Mouse (Mus musculus): Measurements from ENCODE around the gene Ptgis. TPM values are rescaled to one million over a fixed set of nuclear protein-coding genes. Genes with fewer than 3 reads are reported as not detected.

Ptgis gene
- polyA plus RNA-seq, 1 experiment from 2014 or later: 8.5 TPM

DNA sequence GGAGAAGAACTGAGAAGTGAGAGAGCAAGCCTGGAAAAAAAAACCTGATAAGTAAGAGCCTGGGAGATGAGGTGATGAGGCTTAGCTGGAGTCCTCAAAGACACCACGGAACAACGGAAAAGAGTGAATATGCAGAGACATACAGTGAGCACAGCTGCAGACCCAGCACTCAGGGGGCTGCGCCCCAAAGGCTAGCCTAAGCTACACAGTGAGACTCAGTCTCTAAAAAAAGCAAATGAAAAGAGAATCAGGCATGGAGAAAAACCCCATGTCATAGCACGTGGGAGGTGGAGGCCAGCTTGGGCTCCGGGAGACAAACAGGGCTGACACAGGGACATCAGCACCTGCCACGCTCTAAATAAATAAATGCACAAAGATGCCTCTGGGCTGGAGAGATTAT is 14.4 kb upstream of the Ptgis start:
- H3K27me3 ChIP-seq (replicated peaks): no peaks in the 10 kb centered on the region
- no peak for ATAC-seq (ENCODE audit: low FRiP score, low read depth)
- WGBS: 80% methylated on average over 6 of the region's 6 CpGs

DNA sequence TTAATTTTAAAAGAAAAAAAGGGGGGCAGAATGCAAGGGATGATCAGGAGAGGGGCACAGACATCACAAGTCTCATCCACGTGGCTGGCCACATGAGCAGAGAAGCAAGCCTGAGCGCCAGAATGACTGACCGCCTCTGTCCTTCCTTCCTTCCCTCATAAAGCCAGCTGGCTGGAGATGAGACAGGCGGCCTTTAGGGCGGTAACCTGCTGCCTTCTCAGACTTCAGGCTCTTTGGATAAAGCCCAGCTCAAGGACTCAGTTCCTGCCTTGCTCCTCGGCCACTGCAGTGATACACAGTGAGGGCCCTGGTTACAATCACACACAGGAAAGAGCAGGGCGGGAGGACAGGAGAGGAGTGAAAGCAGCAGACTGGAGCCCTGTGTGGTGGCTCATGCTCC is 13.8 kb upstream of the Ptgis start:
- 70% methylated on average over 7 of the region's 7 CpGs for WGBS
- no peak for ATAC-seq (ENCODE audit: low FRiP score, low read depth)

More for the DNA sequence above, 14.4 kb upstream of the Ptgis start:
- Histone ChIP-seq H3K9ac (no peak overlapping the region), H3K9me3 (no peaks in the 10 kb centered on the region), H3K4me3 (no peak overlapping the region), H3K4me2 (replicated peaks) (no peak overlapping the region), H3K27ac (no peak overlapping the region), H3K36me3 (no peaks in the 10 kb centered on the region), H3K4me1 (peaks cover 16% of the 10 kb centered on the region)

DNA sequence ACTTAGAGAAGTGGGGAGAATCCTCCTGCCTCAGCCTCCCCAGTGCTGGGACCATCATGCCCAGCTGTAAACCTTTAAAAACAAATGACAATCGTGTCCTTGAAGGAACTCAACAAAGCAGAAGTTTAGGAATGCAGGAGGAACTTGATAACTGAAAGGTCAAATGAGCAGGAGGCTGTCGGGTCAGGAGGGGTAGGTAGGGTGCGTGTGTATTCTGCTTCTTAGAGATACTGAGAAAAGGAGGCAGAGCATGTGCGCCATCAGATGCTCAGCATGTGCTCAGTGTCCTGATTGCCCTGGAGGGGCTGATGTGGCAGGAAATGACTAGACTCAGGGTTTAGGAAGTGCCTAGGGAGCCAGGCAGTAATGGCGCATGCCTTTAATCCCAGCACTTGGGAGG is 13.1 kb upstream of the Ptgis start:
- Histone ChIP-seq H3K4me2 (replicated peaks) (no peak overlapping the region), H3K27ac (no peak overlapping the region), H3K36me3 (no peaks in the 10 kb centered on the region), H3K4me1 (peaks cover 16% of the 10 kb centered on the region), H3K4me3 (no peak overlapping the region), H3K9ac (no peak overlapping the region), H3K9me3 (no peaks in the 10 kb centered on the region), H3K27me3 (replicated peaks) (no peaks in the 10 kb centered on the region)
- WGBS: 87% methylated on average over 5 of the region's 5 CpGs
- no peak for ATAC-seq (ENCODE audit: low FRiP score, low read depth)

More for the DNA sequence above, 13.8 kb upstream of the Ptgis start:
- H3K9ac ChIP-seq: no peak overlapping the region
- no peak overlapping the region for H3K27ac ChIP-seq
- no peak overlapping the region for H3K4me3 ChIP-seq
- H3K9me3 ChIP-seq: no peaks in the 10 kb centered on the region
- no peaks in the 10 kb centered on the region for H3K36me3 ChIP-seq
- H3K27me3 ChIP-seq (replicated peaks): no peaks in the 10 kb centered on the region
- H3K4me1 ChIP-seq: peaks cover 16% of the 10 kb centered on the region
- no peak overlapping the region for H3K4me2 ChIP-seq (replicated peaks)

DNA sequence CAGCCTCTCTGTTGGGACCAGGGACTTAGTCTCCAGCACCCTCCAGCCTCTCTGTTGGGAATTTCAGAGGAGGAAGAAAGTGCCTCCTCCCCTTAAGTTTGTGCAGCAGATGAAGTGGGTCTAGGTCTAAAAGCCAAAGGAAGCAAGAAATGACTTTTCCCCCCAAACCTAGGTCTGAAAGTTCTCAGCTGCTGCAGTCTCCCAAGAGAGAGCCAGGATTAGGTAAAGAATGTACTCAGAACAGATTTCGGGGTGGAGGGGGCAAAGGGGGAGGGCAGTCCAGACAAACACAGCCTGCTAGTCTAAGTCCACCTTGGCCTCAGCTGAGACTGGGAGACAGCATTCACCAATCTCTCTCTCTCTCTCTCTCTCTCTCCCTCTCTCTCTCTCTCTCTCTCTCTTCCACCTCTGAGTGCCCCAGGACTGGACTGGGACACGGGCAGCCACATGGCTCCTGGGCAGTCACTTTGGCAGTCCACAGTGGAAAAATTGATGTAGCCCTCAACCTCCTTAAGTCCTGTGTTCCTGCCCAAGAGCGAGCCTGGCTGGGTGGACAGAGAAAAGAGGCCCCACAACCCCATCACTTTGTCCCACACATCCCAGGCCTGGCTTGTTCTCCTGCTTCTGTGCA is 11.8 kb upstream of the Ptgis start:
- WGBS: 48% methylated on average over 3 of the region's 3 CpGs
- Histone ChIP-seq H3K4me2 (replicated peaks) (no peak overlapping the region), H3K4me3 (no peak overlapping the region), H3K9me3 (no peaks in the 10 kb centered on the region), H3K4me1 (peaks cover 16% of the 10 kb centered on the region), H3K27me3 (replicated peaks) (no peaks in the 10 kb centered on the region), H3K27ac (no peak overlapping the region), H3K9ac (no peak overlapping the region), H3K36me3 (no peaks in the 10 kb centered on the region)
- no peak for ATAC-seq (ENCODE audit: low FRiP score, low read depth)

DNA sequence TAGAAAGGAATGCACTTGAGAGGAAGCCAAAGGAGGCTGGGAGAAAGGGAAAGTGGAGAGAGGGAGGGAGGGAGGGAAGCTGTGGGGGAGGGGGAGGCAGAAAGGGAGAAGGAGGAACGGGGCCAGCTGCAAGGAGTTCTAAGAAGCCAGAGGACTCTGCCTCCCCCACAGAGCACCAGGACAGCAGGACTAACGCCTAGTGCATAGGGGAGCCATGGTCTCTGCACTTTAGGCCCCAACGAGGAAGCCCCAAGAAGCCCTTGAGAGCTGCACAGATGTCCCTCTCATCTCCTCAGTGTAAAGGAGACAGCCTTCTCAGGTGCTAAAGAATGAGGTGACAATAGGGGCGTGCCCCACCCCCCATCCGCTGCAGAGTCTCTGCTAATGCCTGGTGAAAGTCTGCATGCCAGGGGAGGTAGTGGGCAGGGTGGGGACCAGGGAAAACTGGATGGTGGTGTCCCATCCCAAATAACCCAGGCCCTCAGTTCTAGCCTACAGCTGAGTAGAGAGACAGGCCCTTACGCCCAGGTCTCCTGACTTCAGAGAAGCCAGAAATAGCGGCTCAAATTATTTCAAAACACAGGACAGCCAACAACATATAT is 10.4 kb upstream of the Ptgis start:
- Histone ChIP-seq H3K27ac (no peak overlapping the region), H3K9me3 (no peaks in the 10 kb centered on the region), H3K4me3 (no peak overlapping the region), H3K4me2 (replicated peaks) (no peak overlapping the region), H3K27me3 (replicated peaks) (no peaks in the 10 kb centered on the region), H3K9ac (no peak overlapping the region), H3K4me1 (peaks cover 16% of the 10 kb centered on the region), H3K36me3 (no peaks in the 10 kb centered on the region)
- ATAC-seq (ENCODE audit: low FRiP score, low read depth): no peak
- WGBS: 29% methylated on average over 7 of the region's 7 CpGs

DNA sequence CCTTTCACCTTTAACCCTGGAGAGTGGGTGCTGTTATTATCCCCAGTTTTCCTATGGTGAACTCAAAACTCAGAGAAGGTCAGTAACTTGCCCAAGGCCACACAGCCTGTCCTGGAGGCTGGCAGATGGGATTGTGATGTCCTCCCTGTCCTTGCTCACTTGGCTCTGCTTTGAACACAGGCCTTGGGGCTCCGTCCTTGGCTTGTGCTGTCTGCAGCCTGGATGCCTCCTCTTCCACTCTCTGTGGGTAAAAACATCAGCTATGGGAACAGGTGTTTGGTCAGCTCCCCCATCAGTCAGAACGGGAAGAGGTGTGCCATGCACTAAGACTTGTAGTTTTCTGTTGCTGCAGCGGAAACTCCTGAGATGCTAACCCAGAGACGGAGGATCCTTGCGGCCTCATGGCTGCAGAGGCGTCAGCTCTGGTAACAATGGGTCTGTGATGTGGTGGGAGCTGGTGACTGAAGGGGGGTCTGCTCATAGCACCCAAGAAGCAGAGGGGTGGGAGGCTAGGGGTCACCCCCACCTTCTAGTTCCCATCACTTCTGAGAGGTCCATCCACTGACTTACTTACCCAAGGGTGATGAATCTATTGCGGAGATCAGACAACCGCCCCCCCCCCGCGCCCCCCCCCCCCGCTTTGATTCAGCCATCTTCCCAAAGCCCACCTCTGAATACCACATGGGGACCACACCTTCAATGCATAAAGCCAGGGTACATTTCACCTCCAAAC is 9.8 kb upstream of the Ptgis start:
- no peak overlapping the region for H3K4me3 ChIP-seq
- no peak for ATAC-seq (ENCODE audit: low FRiP score, low read depth)
- H3K9me3 ChIP-seq: no peaks in the 10 kb centered on the region
- H3K9ac ChIP-seq: no peak overlapping the region
- H3K27me3 ChIP-seq (replicated peaks): no peaks in the 10 kb centered on the region
- H3K4me1 ChIP-seq: peaks cover 16% of the 10 kb centered on the region
- no peak overlapping the region for H3K27ac ChIP-seq
- 41% methylated on average over 11 of the region's 11 CpGs for WGBS
- no peaks in the 10 kb centered on the region for H3K36me3 ChIP-seq
- no peak overlapping the region for H3K4me2 ChIP-seq (replicated peaks)

DNA sequence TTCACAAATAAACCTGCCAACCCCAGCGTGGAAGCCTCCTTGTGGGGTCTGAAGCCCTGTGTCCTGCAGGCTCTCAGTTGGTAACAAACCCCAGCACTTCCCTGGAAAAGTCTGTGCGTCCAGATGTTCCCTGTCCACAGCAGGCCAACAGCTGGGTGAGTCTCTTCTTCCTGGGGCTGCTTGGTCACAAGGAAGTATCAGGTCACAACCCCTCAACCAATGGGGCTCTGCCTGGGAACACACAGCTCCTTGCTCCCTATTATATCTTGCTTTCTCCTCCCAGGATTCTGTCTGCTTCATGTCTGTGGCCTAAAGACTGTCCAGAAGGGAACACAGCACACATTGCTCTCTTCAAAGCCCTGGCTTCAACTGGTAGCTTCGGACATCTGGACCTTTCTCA is 9.2 kb upstream of the Ptgis start:
- no peaks in the 10 kb centered on the region for H3K9me3 ChIP-seq
- ATAC-seq (ENCODE audit: low FRiP score, low read depth): no peak
- H3K4me1 ChIP-seq: peaks cover 16% of the 10 kb centered on the region
- no peak overlapping the region for H3K4me3 ChIP-seq
- no peaks in the 10 kb centered on the region for H3K36me3 ChIP-seq
- H3K27ac ChIP-seq: no peak overlapping the region
- no peak overlapping the region for H3K4me2 ChIP-seq (replicated peaks)
- no peak overlapping the region for H3K9ac ChIP-seq
- H3K27me3 ChIP-seq (replicated peaks): no peaks in the 10 kb centered on the region
- WGBS: 68% methylated on average over 3 of the region's 3 CpGs

DNA sequence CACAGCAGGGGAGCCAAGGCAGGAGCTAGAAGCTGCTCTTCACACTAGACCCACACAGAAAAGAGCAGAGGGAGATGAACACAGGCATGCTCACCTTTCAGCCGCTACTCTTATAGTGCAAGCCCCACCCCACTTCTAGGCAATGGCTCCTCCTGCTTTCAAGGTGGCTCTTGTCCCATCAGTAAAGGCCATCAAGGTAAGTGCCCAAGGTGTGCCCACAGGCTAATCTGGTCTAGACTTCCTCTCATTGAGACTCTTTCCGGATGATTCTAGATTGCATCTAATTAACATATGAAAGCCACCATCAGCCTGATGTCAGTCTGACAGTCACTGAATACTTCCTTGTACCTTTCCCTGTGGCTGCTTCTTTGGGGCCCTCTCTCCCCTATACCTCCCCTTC is 7.4 kb upstream of the Ptgis start:
- H3K27me3 ChIP-seq (replicated peaks): no peaks in the 10 kb centered on the region
- H3K4me1 ChIP-seq: peaks cover 14% of the 10 kb centered on the region
- no peak overlapping the region for H3K27ac ChIP-seq
- ATAC-seq (ENCODE audit: low FRiP score, low read depth): no peak
- 42% methylated on average over 2 of the region's 2 CpGs for WGBS
- H3K36me3 ChIP-seq: no peaks in the 10 kb centered on the region
- H3K9me3 ChIP-seq: no peaks in the 10 kb centered on the region
- H3K4me3 ChIP-seq: no peak overlapping the region
- H3K4me2 ChIP-seq (replicated peaks): no peak overlapping the region
- no peak overlapping the region for H3K9ac ChIP-seq

DNA sequence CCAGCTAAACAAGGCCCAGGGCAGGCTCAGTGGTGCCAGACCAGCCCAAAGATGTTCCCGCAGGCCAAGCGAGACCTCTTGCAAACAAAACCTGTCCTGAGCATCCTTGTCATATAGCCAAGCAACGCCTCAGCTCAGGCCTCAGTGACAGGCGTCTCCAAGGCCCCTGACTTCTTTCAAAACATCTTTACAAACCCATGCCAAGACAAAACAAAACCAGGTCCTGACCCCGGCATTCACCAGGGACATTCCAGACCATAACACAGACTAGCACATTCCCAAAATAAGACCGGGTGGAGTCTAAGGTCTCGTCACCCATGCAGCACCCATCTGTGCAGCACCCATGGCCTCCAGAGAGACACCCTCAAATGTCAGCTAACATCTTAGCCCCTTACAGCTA is 6.3 kb upstream of the Ptgis start:
- H3K4me1 ChIP-seq: peaks cover 4% of the 10 kb centered on the region; the same call in 1 of the 2 replicates
- no peaks in the 10 kb centered on the region for H3K9me3 ChIP-seq
- H3K27me3 ChIP-seq (replicated peaks): no peaks in the 10 kb centered on the region
- no peak overlapping the region for H3K4me3 ChIP-seq
- no peak overlapping the region for H3K4me2 ChIP-seq (replicated peaks)
- no peaks in the 10 kb centered on the region for H3K36me3 ChIP-seq
- no peak for ATAC-seq (ENCODE audit: low FRiP score, low read depth)
- no peak overlapping the region for H3K27ac ChIP-seq
- no peak overlapping the region for H3K9ac ChIP-seq
- 79% methylated on average over 7 of the region's 7 CpGs for WGBS

DNA sequence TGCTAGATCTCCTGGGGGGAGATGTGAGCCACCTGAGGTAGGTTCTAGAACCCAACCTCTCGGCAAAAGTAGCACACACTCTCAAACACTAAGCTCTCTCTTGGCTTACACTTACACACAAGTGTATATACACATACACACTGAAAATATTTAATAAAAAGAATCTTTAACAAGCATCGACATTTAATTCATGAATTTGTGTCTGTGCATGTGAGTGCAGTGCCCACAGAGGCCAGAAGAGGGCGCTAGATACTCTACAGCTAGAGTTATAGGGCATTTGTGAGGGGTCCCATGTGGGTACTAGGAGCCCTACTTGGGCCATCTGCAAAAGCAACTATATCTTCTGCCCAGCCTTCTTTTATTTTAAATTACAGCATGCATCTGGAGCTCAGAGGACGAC is 4.5 kb upstream of the Ptgis start:
- no peak overlapping the region for H3K27ac ChIP-seq
- no peaks in the 10 kb centered on the region for H3K9me3 ChIP-seq
- H3K4me1 ChIP-seq: peaks cover 9% of the 10 kb centered on the region
- H3K4me2 ChIP-seq (replicated peaks): no peak overlapping the region
- no peaks in the 10 kb centered on the region for H3K36me3 ChIP-seq
- H3K27me3 ChIP-seq (replicated peaks): 0 out of 2 replicates have a peak, but pooled peaks cover 12% of the 10 kb centered on the region
- H3K9ac ChIP-seq: no peak overlapping the region
- 75% methylated on average over 4 of the region's 4 CpGs for WGBS
- no peak for ATAC-seq (ENCODE audit: low FRiP score, low read depth)
- no peak overlapping the region for H3K4me3 ChIP-seq

DNA sequence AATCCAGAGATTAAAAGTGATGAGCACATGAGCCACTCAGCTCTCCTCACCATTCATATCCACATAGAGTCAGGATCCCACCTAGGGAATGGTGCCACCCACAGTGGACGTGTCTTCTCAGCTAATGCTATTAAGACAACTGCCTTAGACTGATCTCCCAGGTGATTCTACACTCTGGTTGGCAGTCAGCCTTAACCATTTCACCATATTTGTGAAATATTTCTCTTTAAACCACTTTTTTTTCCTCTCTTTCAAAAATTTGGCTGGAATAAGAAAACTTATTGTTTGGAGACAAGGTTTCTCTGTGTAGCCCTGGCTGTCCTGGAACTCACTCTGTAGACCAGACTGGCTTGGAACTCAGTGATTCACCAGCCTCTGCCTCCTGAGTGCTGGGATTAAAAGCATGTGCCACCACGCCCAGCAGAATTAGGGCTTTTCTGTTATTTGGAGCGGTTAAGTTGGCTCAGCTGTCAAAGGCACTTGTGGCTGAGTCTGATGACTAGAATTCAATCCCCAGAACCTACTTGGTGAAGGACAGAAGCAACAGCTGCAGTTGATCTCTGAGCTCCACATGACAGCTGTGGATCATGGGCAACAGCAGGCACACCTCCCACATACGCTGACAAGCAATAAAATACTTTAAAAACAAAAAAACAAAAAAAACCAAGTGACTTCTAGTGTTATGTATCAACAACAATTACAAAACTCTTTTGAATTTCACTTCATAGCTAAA is 3.6 kb upstream of the Ptgis start:
- Histone ChIP-seq H3K4me1 (peaks cover 11% of the 10 kb centered on the region), H3K4me2 (replicated peaks) (no peak overlapping the region), H3K4me3 (no peak overlapping the region), H3K27ac (no peak overlapping the region), H3K9ac (no peak overlapping the region), H3K27me3 (replicated peaks) (peaks cover 16% of the 10 kb centered on the region; the same call in 1 of the 2 replicates), H3K9me3 (no peaks in the 10 kb centered on the region), H3K36me3 (no peaks in the 10 kb centered on the region)
- ATAC-seq (ENCODE audit: low FRiP score, low read depth): no peak
- WGBS: 94% methylated on average over 4 of the region's 4 CpGs

DNA sequence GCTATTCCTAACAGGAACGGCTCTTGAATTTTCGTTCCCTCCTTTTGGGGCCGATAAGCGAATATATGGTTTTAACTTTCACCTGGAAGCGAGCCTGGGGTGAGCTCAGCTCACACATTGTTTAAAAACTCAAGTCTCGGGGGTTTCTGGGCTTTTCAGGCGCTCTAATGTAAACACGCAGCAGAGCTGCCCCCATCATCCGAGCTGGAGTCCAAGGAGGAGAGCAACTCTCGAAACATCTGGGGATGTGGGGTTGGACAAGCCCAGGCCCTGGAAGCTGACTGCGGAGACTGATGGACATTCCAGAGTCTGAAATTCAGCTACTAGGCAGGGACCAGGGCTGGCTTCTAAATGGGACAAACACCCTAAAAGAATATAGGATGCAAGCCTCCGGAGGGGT is 1.1 kb downstream of the Ptgis start:
- ATAC-seq (ENCODE audit: low FRiP score, low read depth): no peak
- Histone ChIP-seq H3K4me2 (replicated peaks) (peak overlapping the region; percentile 90), H3K9ac (no peak overlapping the region), H3K36me3 (no peaks in the 10 kb centered on the region), H3K4me3 (no peak overlapping the region), H3K9me3 (no peaks in the 10 kb centered on the region), H3K4me1 (peaks cover 11% of the 10 kb centered on the region), H3K27me3 (replicated peaks) (peaks cover 16% of the 10 kb centered on the region; the same call in 1 of the 2 replicates), H3K27ac (no peak overlapping the region)
- WGBS: 26% methylated on average over 12 of the region's 12 CpGs

Measured in neural tube, embryonic 12.5 days (tissue).